Mouse (Mus musculus): ENCODE data around the gene Ceacam19.

The Ceacam19 gene

GRCm38 (mm10) chr7:19880754-19881153, 7.0 kb downstream of the Ceacam19 start:
- no peak for DNase-seq (ENCODE audit: low spot score in 2 of 2)

- no peak for DNase-seq (ENCODE audit: low spot score in 2 of 2)
Observed at GRCm38 (mm10) chr7:19876781-19877425, 10.9 kb downstream of the Ceacam19 start.

- DNase-seq (ENCODE audit: low spot score in 2 of 2): peak in 1 of 2 experiments; percentile 18
Observed at GRCm38 (mm10) chr7:19875948-19876682, 11.7 kb downstream of the Ceacam19 start.

- no peak for DNase-seq (ENCODE audit: low spot score in 2 of 2)
Observed at GRCm38 (mm10) chr7:19871943-19872601, 15.7 kb downstream of the Ceacam19 start.

- DNase-seq (ENCODE audit: low spot score in 2 of 2): no peak
Observed at GRCm38 (mm10) chr7:19871137-19871621, 16.6 kb downstream of the Ceacam19 start.

GRCm38 (mm10) chr7:19867751-19868399, 19.9 kb downstream of the Ceacam19 start:
- DNase-seq (ENCODE audit: low spot score in 2 of 2): no peak

- no peak for DNase-seq (ENCODE audit: low spot score in 2 of 2)
Observed at GRCm38 (mm10) chr7:19866490-19866889, 21.3 kb downstream of the Ceacam19 start.

GRCm38 (mm10) chr7:19865246-19866036, 22.3 kb downstream of the Ceacam19 start:
- DNase-seq (ENCODE audit: low spot score in 2 of 2): no peak

GRCm38 (mm10) chr7:19864241-19864640, 23.5 kb downstream of the Ceacam19 start:
- DNase-seq (ENCODE audit: low spot score in 2 of 2): no peak

- DNase-seq (ENCODE audit: low spot score in 2 of 2): no peak
Observed at GRCm38 (mm10) chr7:19861199-19861598, 26.6 kb downstream of the Ceacam19 start, which contains the start of gene Ceacam16. Ceacam16 (minus strand) TSS chr7:19861299.

- no peak for DNase-seq (ENCODE audit: low spot score in 2 of 2)
Observed at GRCm38 (mm10) chr7:19859740-19860139, 28.0 kb downstream of the Ceacam19 start.

GRCm38 (mm10) chr7:19856283-19856682, 31.5 kb downstream of the Ceacam19 start:
- DNase-seq (ENCODE audit: low spot score in 2 of 2): no peak

GRCm38 (mm10) chr7:19855663-19856062, 32.1 kb downstream of the Ceacam19 start:
- DNase-seq (ENCODE audit: low spot score in 2 of 2): no peak

GRCm38 (mm10) chr7:19853526-19853925, 34.2 kb downstream of the Ceacam19 start:
- DNase-seq (ENCODE audit: low spot score in 2 of 2): no peak

- DNase-seq (ENCODE audit: low spot score in 2 of 2): peak; percentile 12 to 24
Observed at GRCm38 (mm10) chr7:19851858-19852570, 35.8 kb downstream of the Ceacam19 start, which contains the start of gene Gm19345. Gm19345 (plus strand) TSS chr7:19852003.

GRCm38 (mm10) chr7:19844521-19845171, 43.1 kb downstream of the Ceacam19 start:
- DNase-seq (ENCODE audit: low spot score in 2 of 2): no peak

- DNase-seq (ENCODE audit: low spot score in 2 of 2): peak; percentile 17 to 33
Observed at GRCm38 (mm10) chr7:19843561-19843960, 44.2 kb downstream of the Ceacam19 start.

- no peak for DNase-seq (ENCODE audit: low spot score in 2 of 2)
Observed at GRCm38 (mm10) chr7:19842885-19843504, 44.8 kb downstream of the Ceacam19 start.

- DNase-seq (ENCODE audit: low spot score in 2 of 2): no peak
Observed at GRCm38 (mm10) chr7:19841686-19842413, 45.9 kb downstream of the Ceacam19 start.
